Mouse (Mus musculus): ENCODE results near the gene Nxn. TPM values are rescaled to one million over a fixed set of nuclear protein-coding genes. Genes with fewer than 3 reads are reported as not detected.

The Nxn gene
- polyA plus RNA-seq, 1 experiment from 2014 or later, result 58.6 TPM

GRCm38 (mm10) chr11:76419179-76419578 is 20.2 kb upstream of the Nxn start:
- Histone ChIP-seq H3K4me2 (no peak overlapping the region), H3K27me3 (no peaks in the 10 kb centered on the region), H3K4me3 (replicated peaks) (no peak overlapping the region), H3K36me3 (replicated peaks) (peaks cover 94% of the 10 kb centered on the region), H3K9ac (no peak overlapping the region), H3K27ac (no peak overlapping the region), H3K4me1 (no peaks in the 10 kb centered on the region), H3K9me3 (no peaks in the 10 kb centered on the region)
- ATAC-seq (ENCODE audit: low FRiP score), result no peak
- WGBS, result 64% methylated on average over 4 of the region's 4 CpGs

DNA sequence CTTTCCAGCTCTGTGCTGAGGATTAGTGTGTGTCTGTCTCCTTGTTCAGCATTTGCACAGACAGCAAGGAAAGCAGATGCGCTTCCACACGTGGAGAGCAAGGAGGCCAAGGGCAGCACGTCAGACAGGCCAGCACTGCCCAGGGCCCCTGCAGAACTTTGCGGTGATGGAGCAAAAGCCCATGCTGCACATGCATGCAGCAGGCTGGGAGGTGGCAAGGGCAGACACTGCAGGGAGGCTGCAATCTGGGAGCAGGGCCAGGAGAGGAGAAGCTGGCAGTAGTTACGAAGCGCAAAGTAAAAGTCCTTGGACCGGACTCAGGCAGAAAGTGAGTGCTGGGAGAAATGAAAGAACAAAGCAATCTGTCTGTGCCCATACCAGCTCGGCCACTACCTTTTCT is 19.5 kb upstream of the Nxn start:
- Histone ChIP-seq H3K4me3 (replicated peaks) (no peak overlapping the region), H3K27me3 (no peaks in the 10 kb centered on the region), H3K27ac (no peak overlapping the region), H3K4me1 (no peaks in the 10 kb centered on the region), H3K36me3 (replicated peaks) (peaks cover 94% of the 10 kb centered on the region), H3K9ac (no peak overlapping the region), H3K4me2 (no peak overlapping the region), H3K9me3 (no peaks in the 10 kb centered on the region)
- WGBS, result 88% methylated on average over 8 of the region's 8 CpGs
- ATAC-seq (ENCODE audit: low FRiP score), result no peak

GRCm38 (mm10) chr11:76415985-76416384 is 17.0 kb upstream of the Nxn start:
- Histone ChIP-seq H3K4me3 (replicated peaks) (no peak overlapping the region), H3K27me3 (no peaks in the 10 kb centered on the region), H3K4me1 (no peaks in the 10 kb centered on the region), H3K27ac (no peak overlapping the region), H3K9ac (no peak overlapping the region), H3K36me3 (replicated peaks) (peaks cover 91% of the 10 kb centered on the region), H3K4me2 (no peak overlapping the region), H3K9me3 (no peaks in the 10 kb centered on the region)
- no peak for ATAC-seq (ENCODE audit: low FRiP score)
- 77% methylated on average over 2 of the region's 2 CpGs for WGBS

- Histone ChIP-seq H3K4me3 (replicated peaks) (no peak overlapping the region), H3K36me3 (replicated peaks) (peaks cover 83% of the 10 kb centered on the region), H3K9me3 (no peaks in the 10 kb centered on the region), H3K4me2 (no peak overlapping the region), H3K27me3 (no peaks in the 10 kb centered on the region), H3K4me1 (no peaks in the 10 kb centered on the region), H3K9ac (no peak overlapping the region), H3K27ac (no peak overlapping the region)
- 93% methylated on average over 4 of the region's 4 CpGs for WGBS
- no peak for ATAC-seq (ENCODE audit: low FRiP score)
These were observed 16.1 kb upstream of the Nxn start for GRCm38 (mm10) chr11:76415001-76415400.

DNA sequence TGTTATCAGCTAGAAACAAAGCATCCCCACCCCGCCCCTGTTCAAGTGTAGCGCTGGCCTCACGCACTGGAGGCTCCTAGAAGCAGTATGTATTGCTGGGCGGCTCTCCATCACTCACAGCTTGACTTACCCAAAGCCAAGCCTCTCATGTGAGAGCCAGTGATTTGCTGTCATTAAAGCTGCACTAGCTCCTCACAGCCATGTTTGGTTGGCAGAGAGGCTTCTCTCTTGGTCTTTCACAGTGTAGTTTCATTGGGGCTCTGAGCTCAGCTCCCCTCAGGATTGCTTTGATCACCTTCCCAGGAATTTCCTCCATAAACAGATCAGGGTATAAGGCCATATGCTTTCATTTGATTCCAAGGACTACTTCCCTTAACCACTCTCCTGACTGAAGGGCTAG is 14.3 kb upstream of the Nxn start:
- Histone ChIP-seq H3K4me2 (no peak overlapping the region), H3K4me1 (peaks cover 6% of the 10 kb centered on the region; the same call in 1 of the 2 replicates), H3K27me3 (no peaks in the 10 kb centered on the region), H3K36me3 (replicated peaks) (peaks cover 65% of the 10 kb centered on the region), H3K9ac (no peak overlapping the region), H3K9me3 (no peaks in the 10 kb centered on the region), H3K4me3 (replicated peaks) (no peak overlapping the region), H3K27ac (no peak overlapping the region)
- WGBS, result 87% methylated on average over 4 of the region's 4 CpGs
- ATAC-seq (ENCODE audit: low FRiP score), result no peak

GRCm38 (mm10) chr11:76410826-76411225 is 11.9 kb upstream of the Nxn start:
- H3K27me3 ChIP-seq, result no peaks in the 10 kb centered on the region
- no peak overlapping the region for H3K27ac ChIP-seq
- H3K9me3 ChIP-seq, result no peaks in the 10 kb centered on the region
- peaks cover 41% of the 10 kb centered on the region for H3K36me3 ChIP-seq (replicated peaks)
- H3K9ac ChIP-seq, result no peak overlapping the region
- peaks cover 14% of the 10 kb centered on the region for H3K4me1 ChIP-seq
- no peak for ATAC-seq (ENCODE audit: low FRiP score)
- H3K4me3 ChIP-seq (replicated peaks), result no peak overlapping the region
- 73% methylated on average over 12 of the region's 12 CpGs for WGBS
- no peak overlapping the region for H3K4me2 ChIP-seq

DNA sequence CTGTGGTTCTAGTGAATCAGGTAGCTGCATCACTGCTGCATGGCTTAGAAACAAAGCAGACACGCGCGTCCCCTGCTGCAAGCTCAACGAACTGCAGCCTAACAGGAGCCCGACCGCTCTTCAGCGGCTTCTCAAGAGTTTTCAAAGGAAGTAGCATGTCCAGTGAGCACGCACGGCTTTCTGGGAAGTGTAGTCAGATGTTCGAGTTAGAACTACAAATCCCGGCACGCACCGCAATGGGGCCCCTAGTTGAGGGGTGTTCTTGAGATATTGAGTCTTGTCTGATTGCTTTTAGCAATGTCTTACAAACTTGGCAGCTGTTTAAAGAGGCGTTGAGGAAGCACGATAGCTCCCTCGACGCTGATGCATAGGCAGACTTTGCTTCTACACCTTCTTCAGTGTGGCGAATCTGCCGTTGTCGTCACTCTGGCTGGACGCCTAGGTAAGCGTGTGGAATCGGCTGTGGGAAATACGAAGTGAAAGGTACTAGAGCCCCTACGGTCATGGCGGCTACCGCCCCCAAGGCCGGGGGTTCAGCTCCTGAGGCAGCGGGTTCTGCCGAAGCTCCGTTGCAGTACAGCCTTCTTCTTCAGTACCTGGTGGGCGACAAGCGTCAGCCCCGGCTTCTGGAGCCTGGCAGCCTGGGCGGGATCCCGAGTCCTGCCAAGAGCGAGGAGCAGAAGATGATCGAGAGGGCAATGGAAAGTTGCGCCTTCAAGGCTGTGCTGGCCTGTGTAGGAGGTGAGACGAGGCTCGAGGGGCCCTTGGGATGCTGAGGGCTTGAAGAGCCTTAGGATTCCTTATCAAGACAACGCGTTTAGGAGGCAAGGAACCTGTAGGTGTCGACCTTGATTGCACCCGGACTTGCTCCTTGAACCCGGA is 8.0 kb upstream of the Nxn start, which contains the start of gene Timm22:
Timm22 (plus strand) TSS at position 251 of the 882 bp plus-strand sequence.
- Histone ChIP-seq H3K27me3 (peaks cover 12% of the 10 kb centered on the region), H3K4me1 (peaks cover 14% of the 10 kb centered on the region), H3K9me3 (no peaks in the 10 kb centered on the region), H3K27ac (peak within 1 kb of the TSS; percentile 65; the same call in 1 of the 2 replicates), H3K4me3 (replicated peaks) (peak within 1 kb of the TSS; percentile 88), H3K9ac (peak within 1 kb of the TSS; percentile 92), H3K36me3 (replicated peaks) (peaks cover 5% of the 10 kb centered on the region; the same call in 1 of the 2 replicates), H3K4me2 (peak within 1 kb of the TSS; percentile 84)
- under 1% methylated on average over 46 of the region's 46 CpGs for WGBS
- peak; percentile 95 for ATAC-seq (ENCODE audit: low FRiP score)

- Histone ChIP-seq H3K9me3 (no peaks in the 10 kb centered on the region), H3K4me1 (peaks cover 14% of the 10 kb centered on the region), H3K4me2 (no peak overlapping the region), H3K36me3 (replicated peaks) (no peaks in the 10 kb centered on the region), H3K9ac (no peak overlapping the region), H3K27ac (no peak overlapping the region), H3K4me3 (replicated peaks) (no peak overlapping the region), H3K27me3 (peaks cover 12% of the 10 kb centered on the region)
- WGBS, result 90% methylated on average over 5 of the region's 5 CpGs
- no peak for ATAC-seq (ENCODE audit: low FRiP score)
These were observed 6.8 kb upstream of the Nxn start for GRCm38 (mm10) chr11:76405626-76406264.

GRCm38 (mm10) chr11:76405113-76405512 is 6.2 kb upstream of the Nxn start:
- ATAC-seq (ENCODE audit: low FRiP score), result no peak
- Histone ChIP-seq H3K9ac (no peak overlapping the region), H3K36me3 (replicated peaks) (no peaks in the 10 kb centered on the region), H3K4me3 (replicated peaks) (no peak overlapping the region), H3K27me3 (peaks cover 12% of the 10 kb centered on the region), H3K27ac (no peak overlapping the region), H3K9me3 (no peaks in the 10 kb centered on the region), H3K4me1 (peaks cover 14% of the 10 kb centered on the region), H3K4me2 (no peak overlapping the region)
- 76% methylated on average over 4 of the region's 4 CpGs for WGBS

DNA sequence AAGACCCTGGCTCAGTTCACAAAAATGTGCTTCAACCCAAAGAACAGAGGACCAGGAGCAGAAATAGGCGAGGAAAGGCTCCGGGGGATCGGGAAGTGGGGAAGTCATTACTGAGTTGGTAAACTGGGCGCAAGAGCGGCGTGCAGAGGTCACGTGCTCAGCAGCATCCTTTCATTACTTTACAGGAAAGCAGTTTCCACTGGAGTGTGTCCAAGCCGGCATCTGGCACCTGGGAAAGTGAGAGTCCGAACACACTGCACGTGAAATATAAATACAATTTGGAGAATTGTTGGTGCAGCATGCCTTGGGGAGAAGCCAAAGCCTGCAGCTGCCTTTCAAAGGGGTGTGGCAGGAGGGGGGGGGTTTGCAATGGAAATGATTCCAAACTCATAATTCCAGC is 2.5 kb upstream of the Nxn start:
- no peak for ATAC-seq (ENCODE audit: low FRiP score)
- WGBS, result 71% methylated on average over 10 of the region's 10 CpGs

DNA sequence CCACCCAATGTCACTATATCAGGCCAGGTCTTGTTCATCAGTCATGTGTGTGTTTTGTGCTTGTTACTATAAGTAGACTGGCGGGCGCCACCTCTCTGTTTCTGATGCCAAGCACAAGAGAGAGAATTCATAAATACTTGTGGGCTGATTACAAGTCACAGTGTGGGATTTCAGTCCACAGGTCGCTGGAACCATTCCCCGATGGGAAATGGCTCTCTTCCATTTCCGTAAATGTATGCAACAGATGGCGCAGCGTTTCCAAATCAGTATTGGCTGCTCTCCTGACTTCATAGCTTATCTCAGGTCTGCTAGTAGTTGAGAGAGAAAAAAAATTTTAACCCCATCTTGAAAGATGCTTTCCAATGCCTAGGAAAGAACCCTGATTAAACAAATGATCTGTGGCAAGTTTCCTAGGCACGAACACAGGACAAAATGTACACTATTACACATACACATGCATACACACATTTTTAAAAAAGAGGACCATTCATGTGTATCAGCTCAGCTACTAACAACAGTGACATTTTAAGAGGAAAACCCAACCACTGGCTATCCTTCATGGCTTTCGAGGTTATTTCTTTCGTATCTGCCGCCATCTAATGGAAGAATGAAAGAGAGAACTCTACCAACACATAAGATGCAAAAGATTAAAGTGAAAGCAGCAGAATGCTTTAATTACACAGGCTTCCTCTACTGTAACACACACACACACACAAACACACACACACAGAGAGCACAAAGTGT is 819 bp upstream of the Nxn start:
- H3K4me2 ChIP-seq, result peak overlapping the region; percentile 92
- H3K27me3 ChIP-seq, result peaks cover 11% of the 10 kb centered on the region
- 0 out of 2 replicates have a peak overlapping the region, but pooled peaks have one; percentile 43 for H3K27ac ChIP-seq
- no peaks in the 10 kb centered on the region for H3K36me3 ChIP-seq (replicated peaks)
- peaks cover 30% of the 10 kb centered on the region for H3K4me1 ChIP-seq
- H3K9me3 ChIP-seq, result no peaks in the 10 kb centered on the region
- ATAC-seq (ENCODE audit: low FRiP score), result no peak
- peak overlapping the region; percentile 86 for H3K4me3 ChIP-seq (replicated peaks)
- 15% methylated on average over 11 of the region's 11 CpGs for WGBS
- no peak overlapping the region for H3K9ac ChIP-seq

More for the DNA sequence above, 2.5 kb upstream of the Nxn start:
- Histone ChIP-seq H3K4me1 (peaks cover 18% of the 10 kb centered on the region), H3K9me3 (no peaks in the 10 kb centered on the region), H3K27ac (no peak overlapping the region), H3K36me3 (replicated peaks) (no peaks in the 10 kb centered on the region), H3K9ac (no peak overlapping the region), H3K27me3 (peaks cover 12% of the 10 kb centered on the region), H3K4me2 (no peak overlapping the region), H3K4me3 (replicated peaks) (no peak overlapping the region)

DNA sequence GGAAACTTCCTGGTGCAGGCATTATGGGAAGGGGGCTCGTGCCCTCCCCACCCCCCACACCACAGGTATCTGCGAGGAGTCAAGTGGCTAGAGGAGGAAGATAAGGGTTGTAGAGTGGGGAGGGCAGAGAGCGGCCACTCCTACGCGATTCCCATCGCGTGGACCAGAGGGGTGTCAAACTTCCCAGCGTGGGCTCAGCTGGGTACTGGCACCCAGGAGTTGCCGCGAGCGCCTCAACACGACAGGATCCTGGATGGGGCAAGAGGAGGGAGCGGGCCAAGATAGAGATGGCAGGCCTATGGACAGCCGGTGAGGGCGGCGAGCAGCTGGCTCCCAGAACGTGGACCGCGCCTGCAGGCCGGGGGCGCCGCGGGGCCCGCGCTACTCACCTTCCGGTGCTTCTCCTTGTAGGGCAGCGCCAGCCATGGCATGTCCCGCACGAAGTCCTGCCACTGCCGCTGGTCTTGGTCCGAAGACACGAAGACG is 585 bp downstream of the Nxn start:
- no peaks in the 10 kb centered on the region for H3K36me3 ChIP-seq (replicated peaks)

More for the DNA sequence above, 585 bp downstream of the Nxn start:
- Histone ChIP-seq H3K9me3 (no peaks in the 10 kb centered on the region), H3K4me3 (replicated peaks) (peak overlapping the region; percentile 86), H3K4me1 (peaks cover 32% of the 10 kb centered on the region), H3K4me2 (peak overlapping the region; percentile 92), H3K27me3 (peaks cover 6% of the 10 kb centered on the region; the same call in 1 of the 2 replicates), H3K27ac (peak overlapping the region; percentile 91), H3K9ac (peak overlapping the region; percentile 89)
- ATAC-seq (ENCODE audit: low FRiP score), result peak; percentile 68
- 0% methylated on average over 32 of the region's 33 CpGs for WGBS
